Mouse (Mus musculus) right cerebral cortex, postnatal 10 days (tissue): ENCODE data around the gene 2900026A02Rik.

Experiments used
- DNase-seq, 2 experiments: peaks; one replicate each; pipeline ENCODE4 v3.0.0; 2021; ENCODE audit warnings: low spot score in 2 of 2

The 2900026A02Rik gene

GRCm38 (mm10) chr5:113099546-113099945 lies 121.5 kb downstream of the 2900026A02Rik start:
- DNase-seq, result peak; percentile 89 to 93

GRCm38 (mm10) chr5:113097551-113097950 lies 123.5 kb downstream of the 2900026A02Rik start:
- DNase-seq, result no peak

- no peak for DNase-seq
These were observed 125.6 kb downstream of the 2900026A02Rik start for GRCm38 (mm10) chr5:113095456-113095855.

- DNase-seq, result no peak
These were observed 128.6 kb downstream of the 2900026A02Rik start for GRCm38 (mm10) chr5:113092406-113092805.

GRCm38 (mm10) chr5:113091162-113091561 lies 129.9 kb downstream of the 2900026A02Rik start:
- DNase-seq, result peak in 1 of 2 experiments; percentile 76

GRCm38 (mm10) chr5:113090750-113091149 lies 130.3 kb downstream of the 2900026A02Rik start:
- no peak for DNase-seq

- DNase-seq, result no peak
These were observed 130.9 kb downstream of the 2900026A02Rik start for GRCm38 (mm10) chr5:113090077-113090690.

- DNase-seq, result no peak
These were observed 133.6 kb downstream of the 2900026A02Rik start for GRCm38 (mm10) chr5:113087465-113087864.

- DNase-seq, result no peak
These were observed 134.0 kb downstream of the 2900026A02Rik start for GRCm38 (mm10) chr5:113086990-113087389.

GRCm38 (mm10) chr5:113086439-113086838 lies 134.6 kb downstream of the 2900026A02Rik start:
- DNase-seq, result peak; percentile 72 to 83

- no peak for DNase-seq
These were observed 135.1 kb downstream of the 2900026A02Rik start for GRCm38 (mm10) chr5:113085931-113086330.

- DNase-seq, result no peak
These were observed 136.7 kb downstream of the 2900026A02Rik start for GRCm38 (mm10) chr5:113084309-113084708.

- DNase-seq, result peak in 1 of 2 experiments; percentile 54
These were observed 138.5 kb downstream of the 2900026A02Rik start for GRCm38 (mm10) chr5:113082356-113083168.

- peak; percentile 67 to 74 for DNase-seq
These were observed 139.6 kb downstream of the 2900026A02Rik start, which contains the start of gene Crybb3 for GRCm38 (mm10) chr5:113081439-113081838. TSS of gene Crybb3 (minus strand) at chr5:113081584.

GRCm38 (mm10) chr5:113081020-113081419 lies 140.0 kb downstream of the 2900026A02Rik start:
- DNase-seq, result no peak

- DNase-seq, result peak; percentile 48 to 68
These were observed 141.3 kb downstream of the 2900026A02Rik start for GRCm38 (mm10) chr5:113079783-113080182.

GRCm38 (mm10) chr5:113078686-113079085 lies 142.3 kb downstream of the 2900026A02Rik start:
- DNase-seq, result no peak

GRCm38 (mm10) chr5:113070017-113070416 lies 151.0 kb downstream of the 2900026A02Rik start, which contains the start of gene Crybb2:
TSS of gene Crybb2 (minus strand) at chr5:113070117.
- no peak for DNase-seq

- DNase-seq, result peak; percentile 83 to 90
These were observed 166.7 kb downstream of the 2900026A02Rik start for GRCm38 (mm10) chr5:113054308-113054707.

GRCm38 (mm10) chr5:113050581-113051185 lies 170.4 kb downstream of the 2900026A02Rik start:
- no peak for DNase-seq

- DNase-seq, result peak; percentile 50 to 62
These were observed 171.2 kb downstream of the 2900026A02Rik start for GRCm38 (mm10) chr5:113049876-113050275.
